Mouse (Mus musculus): ENCODE results near the gene Mrrf.

Gene Mrrf

GRCm38 (mm10) chr2:36136300-36136941 is at the start of gene Mrrf, which contains the start of gene Rbm18:
Gene Mrrf, plus strand, starts transcription at chr2:36136389.
Gene Rbm18, minus strand, starts transcription at chr2:36136773.
- DNase-seq: peak; percentile 94 to 97

- DNase-seq: no peak
Measured at GRCm38 (mm10) chr2:36089190-36089589, 47.0 kb upstream of the Mrrf start.

DNA sequence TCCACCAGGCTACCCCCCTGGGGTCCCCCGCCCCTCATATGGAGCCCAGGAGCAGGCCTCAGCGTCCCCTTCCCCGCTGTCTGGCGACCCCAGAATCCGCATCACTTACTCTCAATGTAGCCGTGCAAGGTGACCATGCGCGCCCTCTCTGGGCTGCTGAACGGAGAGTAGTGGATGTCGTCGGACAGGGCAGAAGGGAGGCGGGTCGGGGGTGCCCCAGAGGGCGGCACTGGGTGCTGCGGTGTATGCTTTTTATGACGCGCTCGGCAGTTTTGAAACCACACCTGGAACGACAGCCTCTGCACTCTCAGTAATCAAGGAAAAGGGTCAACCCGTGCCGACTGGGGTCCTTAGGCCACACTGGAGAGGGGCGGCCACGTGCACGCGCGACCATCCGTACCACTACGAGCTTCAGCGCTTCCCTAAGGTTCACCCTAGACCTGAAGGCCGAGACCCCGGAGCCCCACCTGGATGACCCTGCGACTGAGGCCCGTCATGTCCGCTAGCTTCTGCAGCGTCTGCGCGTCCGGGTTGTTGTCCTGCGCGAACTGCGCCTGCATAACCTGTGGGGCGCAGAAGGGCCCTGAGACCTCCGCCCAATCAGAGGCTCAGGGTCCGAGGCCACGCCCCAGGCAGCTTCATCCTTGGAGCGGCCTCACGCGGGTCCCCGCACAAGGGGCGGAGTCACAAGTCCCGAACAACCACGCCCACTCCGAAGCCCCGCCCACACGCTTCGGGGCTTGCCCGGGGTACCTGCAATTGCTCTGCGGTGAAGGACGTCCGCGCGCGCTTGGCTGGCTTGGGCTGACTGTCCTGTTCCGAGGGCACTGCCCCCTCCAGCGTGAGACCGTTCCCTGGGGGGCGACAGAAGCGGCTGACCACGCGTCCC is 45.1 kb upstream of the Mrrf start:
- peak; percentile 57 to 59 for DNase-seq

- no peak for DNase-seq
Measured at GRCm38 (mm10) chr2:36092748-36093147, 43.4 kb upstream of the Mrrf start.

DNA sequence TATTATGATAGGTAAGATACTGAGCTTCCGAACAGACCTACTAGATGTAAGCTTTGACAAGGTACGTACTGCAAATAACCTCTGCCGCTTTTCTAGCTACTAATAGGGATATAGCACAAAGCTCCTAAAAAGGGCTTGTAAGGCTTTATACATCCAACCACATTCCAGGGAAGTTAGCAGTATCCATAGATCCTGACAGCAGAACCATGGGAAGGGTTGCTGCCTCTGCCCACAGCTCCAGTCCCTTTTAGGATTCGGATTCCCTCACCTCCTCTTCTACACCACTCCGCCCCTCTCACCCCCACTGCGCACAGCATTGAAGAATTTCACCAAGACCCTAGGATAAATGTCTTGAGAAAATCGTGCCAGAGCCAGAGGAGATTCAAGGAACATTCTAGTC is 42.9 kb upstream of the Mrrf start:
- DNase-seq: no peak

- no peak for DNase-seq
Measured at GRCm38 (mm10) chr2:36093914-36094475, 42.2 kb upstream of the Mrrf start.

- peak; percentile 13 to 24 for DNase-seq
Measured at GRCm38 (mm10) chr2:36097129-36097815, 38.9 kb upstream of the Mrrf start.

DNA sequence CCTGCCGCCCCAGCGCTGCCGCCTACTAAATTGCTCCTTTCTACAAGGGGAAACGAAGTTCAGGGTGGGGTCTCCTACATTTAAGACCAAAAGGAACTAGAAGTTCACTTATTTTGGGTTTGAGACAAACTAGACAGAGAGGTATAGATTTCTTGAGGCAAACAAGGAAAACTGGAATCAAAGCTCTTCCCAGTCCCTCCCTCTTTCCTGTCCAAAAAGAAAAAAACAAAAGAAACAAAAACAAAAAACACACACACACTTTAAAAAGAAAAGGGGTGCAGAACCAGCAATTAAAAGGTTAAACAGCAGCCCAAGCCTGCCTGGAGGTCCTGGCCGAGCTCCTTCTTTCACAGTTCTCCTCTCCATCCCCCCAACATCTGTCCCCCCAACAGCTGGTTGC is 38.2 kb upstream of the Mrrf start:
- no peak for DNase-seq

GRCm38 (mm10) chr2:36099739-36100138 is 36.5 kb upstream of the Mrrf start:
- no peak for DNase-seq

DNA sequence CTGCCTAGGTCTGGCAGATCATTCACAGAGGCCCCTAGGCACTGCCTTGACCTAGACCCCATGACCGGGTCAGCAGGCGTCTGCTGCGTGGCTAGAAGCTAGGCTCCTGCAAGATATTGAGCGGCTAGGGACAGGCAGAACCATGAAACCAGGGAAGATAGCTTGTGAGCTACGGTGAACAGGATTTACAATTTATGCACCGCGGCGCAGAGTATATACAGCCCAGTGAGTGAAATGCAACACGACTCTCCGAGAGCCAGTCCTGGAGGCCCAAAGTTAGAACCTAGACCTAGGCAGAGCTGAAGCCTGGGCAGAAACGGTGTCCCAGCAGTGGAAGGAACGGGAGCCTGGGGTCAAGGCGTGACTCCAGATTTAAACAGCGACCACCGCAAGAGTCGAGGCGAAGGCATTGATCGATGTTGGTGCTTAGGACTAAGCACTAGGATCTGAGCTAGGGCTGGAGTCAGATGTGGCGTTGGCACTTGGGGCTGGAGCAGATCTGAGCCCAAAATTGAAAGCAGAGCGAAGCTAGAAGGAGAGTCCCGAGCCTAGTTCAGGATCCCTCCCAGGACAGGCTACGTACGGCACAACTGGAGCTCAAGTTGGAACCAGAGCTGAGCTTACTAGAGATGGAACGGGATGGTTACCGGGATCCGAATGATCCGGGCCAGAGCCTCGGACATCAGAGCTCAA is 34.2 kb upstream of the Mrrf start:
- DNase-seq: no peak

DNA sequence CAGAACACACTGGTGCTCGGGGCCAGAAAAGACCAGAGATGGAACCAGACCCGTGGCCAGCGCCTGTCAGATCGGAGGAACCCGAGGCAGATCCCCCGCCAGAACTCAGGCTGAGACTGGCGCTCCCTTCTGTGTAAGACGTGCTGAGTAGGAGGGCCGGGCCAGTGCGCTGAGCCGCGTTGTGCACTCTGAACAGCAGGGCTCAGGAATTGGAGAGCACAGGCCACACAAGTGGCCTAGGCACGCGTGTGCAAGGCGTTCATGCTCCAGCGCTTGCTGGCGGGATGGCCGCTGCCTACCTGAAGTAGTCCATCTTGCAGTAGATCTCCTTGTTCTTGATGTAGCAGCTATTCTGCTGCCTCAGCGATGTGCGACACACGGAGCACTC is 33.6 kb upstream of the Mrrf start:
- DNase-seq: peak in 1 of 2 experiments; percentile 22

GRCm38 (mm10) chr2:36103069-36103554 is 33.1 kb upstream of the Mrrf start:
- DNase-seq: peak in 1 of 2 experiments; percentile 15

GRCm38 (mm10) chr2:36103555-36104367 is 32.4 kb upstream of the Mrrf start:
- peak; percentile 37 to 47 for DNase-seq

- DNase-seq: peak; percentile 16 to 22
Measured at GRCm38 (mm10) chr2:36104436-36104955, 31.7 kb upstream of the Mrrf start.

DNA sequence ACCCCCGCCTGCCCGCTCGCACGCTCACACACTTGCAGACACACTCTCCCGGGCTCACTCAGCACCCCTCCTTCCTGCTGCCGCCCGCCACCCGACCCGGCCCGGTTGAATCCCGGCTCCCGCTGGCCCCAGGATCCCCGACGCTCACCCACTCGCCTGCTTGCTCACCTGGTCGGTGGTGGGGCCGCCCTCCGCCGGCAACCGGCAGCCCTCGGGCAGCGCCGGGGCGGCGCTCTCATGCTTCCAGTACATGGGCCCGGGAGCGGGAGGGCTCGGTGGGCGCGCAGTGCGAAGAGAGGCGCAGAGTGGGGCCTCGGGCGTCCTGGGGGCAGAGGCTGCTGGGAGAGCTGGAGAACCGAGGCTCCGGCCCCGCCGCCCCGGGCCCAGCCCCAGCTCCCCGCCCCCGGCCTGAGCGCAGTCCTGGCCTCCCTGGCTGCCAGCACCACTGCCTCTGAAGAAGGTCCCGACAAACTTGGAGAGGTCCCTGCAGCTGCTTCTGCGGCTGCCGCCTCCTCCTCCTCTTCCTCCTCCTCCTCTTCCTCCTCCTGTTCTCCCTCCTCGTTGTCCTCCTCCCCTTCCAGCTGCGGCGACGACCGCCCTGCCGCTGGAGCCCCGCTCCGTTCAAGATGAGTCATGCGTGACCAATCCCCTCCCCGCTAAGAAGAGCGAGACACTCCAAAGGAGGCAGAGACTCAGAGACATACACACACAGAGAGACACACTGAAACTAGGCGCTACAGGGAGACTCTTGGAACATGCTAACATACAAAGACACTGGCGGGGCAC is 31.0 kb upstream of the Mrrf start, which contains the start of gene Lhx6:
TSS of gene Lhx6 (minus strand) at position 453 of the 786 bp plus-strand sequence.
- peak in 1 of 2 experiments; percentile 11 for DNase-seq

DNA sequence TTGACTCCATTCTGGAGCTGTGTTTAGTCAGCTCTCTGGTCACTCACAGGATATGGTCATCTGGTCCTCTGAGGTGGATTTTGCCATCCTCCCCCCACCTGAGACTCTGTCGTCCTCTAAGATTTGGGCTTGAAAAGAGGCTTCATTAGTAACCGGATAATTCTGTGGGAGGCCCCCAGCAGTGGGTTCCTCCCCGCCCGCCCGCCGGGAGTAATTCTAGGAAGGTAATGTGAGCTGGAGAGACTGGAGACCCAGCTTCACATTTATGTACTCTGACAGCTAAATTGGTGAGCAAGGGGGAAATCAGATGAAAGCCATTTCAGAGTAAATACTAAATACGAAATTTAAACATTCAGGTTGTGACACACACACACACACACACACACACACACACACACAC is 27.6 kb upstream of the Mrrf start:
- DNase-seq: no peak

- no peak for DNase-seq
Measured at GRCm38 (mm10) chr2:36112632-36113031, 23.6 kb upstream of the Mrrf start.

- DNase-seq: no peak
Measured at GRCm38 (mm10) chr2:36126795-36127429, 9.3 kb upstream of the Mrrf start.

- DNase-seq: no peak
Measured at GRCm38 (mm10) chr2:36127973-36128372, 8.2 kb upstream of the Mrrf start.

GRCm38 (mm10) chr2:36129051-36129450 is 7.1 kb upstream of the Mrrf start:
- no peak for DNase-seq

Data from cerebellum, postnatal 14 days (tissue).